Mouse (Mus musculus): ENCODE data around the gene Gtf3c4.

Gtf3c4 gene

GRCm38 (mm10) chr2:28840222-28840951 lies at the start of gene Gtf3c4, which contains the start of gene Ddx31:
Gtf3c4 (minus strand) TSS chr2:28840360.
Ddx31 (plus strand) TSS chr2:28840406.
- DNase-seq (ENCODE audit: low spot score): peak; percentile 93

DNA sequence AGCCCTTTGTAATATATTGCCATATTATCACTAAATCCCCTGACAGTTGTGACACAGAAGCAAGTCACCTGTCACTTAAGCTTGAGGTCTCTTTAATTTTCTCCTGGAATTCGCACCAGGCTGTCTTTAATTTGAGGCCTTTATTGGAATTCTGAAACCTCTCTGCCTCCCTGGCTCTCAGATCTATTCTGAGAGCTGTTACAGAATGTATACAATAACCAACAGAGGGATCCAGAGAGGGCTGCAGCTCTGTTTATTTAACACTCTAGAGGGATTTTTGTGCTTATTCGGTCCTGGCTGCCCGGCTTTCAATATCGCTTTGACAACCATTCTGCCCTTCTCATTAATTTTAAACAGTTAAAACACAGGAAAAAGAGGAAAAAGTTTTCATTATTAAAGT lies 44.8 kb upstream of the Gtf3c4 start:
- no peak for DNase-seq (ENCODE audit: low spot score)

DNA sequence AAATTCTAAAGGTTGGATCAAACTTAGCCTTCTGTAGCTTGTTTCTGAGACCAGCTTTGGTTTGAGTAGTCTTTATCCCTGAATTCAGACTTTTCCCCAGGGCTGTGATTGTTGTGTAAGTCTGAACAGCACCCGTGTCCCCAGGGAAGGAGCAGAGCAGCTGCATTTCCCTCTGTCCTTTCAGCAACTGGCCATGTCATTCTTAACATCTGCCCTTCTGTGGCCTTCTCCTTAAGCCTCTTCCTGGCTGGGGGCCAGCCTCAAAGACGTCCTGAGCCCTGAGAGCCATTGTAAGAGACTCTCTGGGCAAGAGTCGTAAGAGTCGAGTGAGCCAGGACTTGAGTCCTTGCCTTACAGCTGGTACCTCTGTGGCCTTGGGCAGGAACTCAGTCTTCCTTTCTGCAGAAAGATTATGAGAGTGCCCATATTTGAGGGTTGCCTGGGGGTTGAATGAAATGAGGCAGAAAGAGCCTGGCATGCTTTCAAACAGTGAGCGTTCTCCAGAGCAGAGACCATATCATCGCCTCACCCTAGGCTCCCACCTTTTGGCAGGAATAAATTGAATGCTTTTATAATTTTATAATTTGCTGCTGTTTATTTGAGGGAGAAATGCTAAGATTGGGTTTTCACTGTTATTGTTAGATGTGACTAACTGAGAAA lies 42.8 kb upstream of the Gtf3c4 start:
- DNase-seq (ENCODE audit: low spot score): peak; percentile 62

GRCm38 (mm10) chr2:28882047-28882446 lies 41.9 kb upstream of the Gtf3c4 start:
- no peak for DNase-seq (ENCODE audit: low spot score)

- peak; percentile 50 for DNase-seq (ENCODE audit: low spot score)
These were observed 41.1 kb upstream of the Gtf3c4 start for GRCm38 (mm10) chr2:28881275-28881674.

GRCm38 (mm10) chr2:28875554-28875953 lies 35.4 kb upstream of the Gtf3c4 start:
- DNase-seq (ENCODE audit: low spot score): no peak

DNA sequence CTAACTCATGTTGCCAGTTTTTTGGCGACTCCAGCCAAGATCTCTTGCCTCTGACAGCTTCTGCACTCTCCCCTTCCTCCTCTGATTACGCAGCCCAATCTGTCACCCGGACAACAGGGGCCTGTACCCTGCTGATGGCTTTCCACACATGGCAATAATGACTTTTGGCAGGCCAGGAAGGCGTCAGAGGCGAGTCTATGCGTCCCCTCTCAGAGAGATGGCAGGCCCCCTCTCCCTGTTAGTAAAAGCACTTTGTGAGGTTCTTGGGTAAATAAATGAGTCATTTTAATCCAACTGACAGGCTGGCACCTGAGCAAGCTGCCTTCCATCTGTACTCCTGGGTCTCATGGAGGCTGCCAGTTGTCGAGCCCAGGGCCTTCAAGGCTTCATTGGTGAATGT lies 27.3 kb upstream of the Gtf3c4 start:
- no peak for DNase-seq (ENCODE audit: low spot score)

DNA sequence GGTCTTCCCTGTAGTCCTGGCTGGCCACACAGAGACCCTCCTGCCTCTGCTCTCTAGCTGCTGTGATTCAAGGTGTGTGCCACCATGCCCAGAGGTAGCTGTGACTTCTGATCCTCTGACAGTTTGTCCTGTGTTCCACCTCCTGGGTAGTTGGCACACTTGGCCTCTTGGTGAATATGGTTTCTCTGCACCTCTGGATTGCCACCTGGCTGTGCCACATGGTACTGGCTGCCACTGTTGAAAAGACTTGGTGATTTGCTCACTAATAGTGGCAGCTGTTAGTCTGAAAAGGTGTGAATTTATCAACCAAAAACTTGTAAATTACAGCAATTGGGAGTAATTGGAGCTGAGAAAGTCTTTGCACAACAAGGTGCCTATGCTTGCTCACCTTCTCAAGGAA lies 23.7 kb upstream of the Gtf3c4 start:
- DNase-seq (ENCODE audit: low spot score): no peak

DNA sequence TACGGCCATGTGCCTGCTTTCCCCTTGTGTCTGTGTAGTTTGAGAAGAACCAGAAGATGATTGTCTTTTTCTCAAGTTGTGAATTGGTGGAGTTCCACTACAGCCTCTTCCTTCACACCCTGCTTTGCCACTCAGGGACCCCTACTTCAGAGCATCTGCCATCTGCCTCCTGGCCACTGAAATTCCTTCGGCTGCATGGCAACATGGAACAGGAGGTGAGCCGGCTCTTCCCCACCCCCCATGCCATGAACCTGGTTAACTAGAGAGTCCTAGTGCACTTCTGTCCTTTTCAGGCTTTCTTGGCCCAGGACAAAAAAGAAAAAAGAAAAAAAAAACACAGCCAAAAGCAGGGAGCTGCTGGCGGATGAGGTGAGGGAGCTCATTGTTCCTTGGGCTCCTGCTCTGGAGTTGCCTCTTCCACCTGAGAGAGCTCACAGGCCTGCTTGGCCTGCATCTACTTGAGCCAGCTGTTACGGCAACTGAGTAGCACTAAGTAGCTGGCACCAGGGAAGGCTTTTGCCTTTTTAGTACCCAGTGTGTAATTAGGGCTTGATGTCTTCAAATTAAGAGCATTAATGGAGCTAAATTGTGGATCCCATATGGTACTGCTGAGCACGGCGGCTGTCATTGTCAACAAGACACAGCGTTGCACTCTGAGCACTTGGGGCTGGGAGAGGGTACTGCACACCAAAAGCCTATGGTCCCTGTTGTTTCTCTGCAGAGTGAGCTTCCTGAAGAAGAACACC lies 20.7 kb upstream of the Gtf3c4 start:
- no peak for DNase-seq (ENCODE audit: low spot score)

DNA sequence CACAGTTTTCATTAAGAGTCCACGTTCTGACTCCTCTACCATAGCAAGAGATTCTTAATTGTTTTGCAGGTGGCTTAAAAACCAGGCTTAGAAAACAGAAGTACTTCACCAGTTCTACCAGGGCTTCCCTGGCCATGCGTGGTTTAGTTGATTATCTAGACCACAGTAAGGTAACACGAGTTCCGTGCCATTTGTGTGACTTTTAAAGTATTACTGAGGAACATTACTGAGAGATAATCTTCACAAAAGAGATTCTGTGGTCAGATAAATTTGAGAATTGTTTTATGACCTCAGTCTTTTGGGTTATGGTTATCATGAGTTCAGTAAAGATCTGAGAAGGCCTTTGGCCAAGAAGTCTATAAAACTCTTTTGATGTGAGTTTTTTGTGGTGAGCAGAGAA lies 19.1 kb upstream of the Gtf3c4 start:
- DNase-seq (ENCODE audit: low spot score): no peak

DNA sequence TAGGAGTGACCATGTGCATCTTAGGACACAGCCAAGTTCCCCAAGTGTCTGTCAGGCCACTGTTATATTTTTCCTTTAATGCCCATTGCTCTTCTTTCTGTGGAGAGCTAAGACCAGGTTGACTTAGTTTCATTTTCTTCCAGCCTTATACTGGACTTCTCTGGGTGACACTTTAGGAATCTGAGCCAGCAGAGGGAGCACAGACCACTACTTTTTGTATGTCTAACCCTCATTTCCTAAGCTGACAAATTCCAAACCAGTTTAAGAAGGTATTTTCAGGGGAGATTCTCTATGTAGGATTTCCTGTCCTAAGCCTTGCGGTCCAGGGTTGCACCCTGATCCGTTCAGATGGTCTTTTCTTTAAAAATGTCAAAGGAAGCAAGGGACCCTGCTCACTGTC lies 15.6 kb upstream of the Gtf3c4 start:
- DNase-seq (ENCODE audit: low spot score): no peak

GRCm38 (mm10) chr2:28852594-28852993 lies 12.4 kb upstream of the Gtf3c4 start:
- DNase-seq (ENCODE audit: low spot score): no peak

- DNase-seq (ENCODE audit: low spot score): no peak
These were observed 8.7 kb upstream of the Gtf3c4 start for GRCm38 (mm10) chr2:28848879-28849278.

GRCm38 (mm10) chr2:28842042-28842441 lies 1.9 kb upstream of the Gtf3c4 start:
- no peak for DNase-seq (ENCODE audit: low spot score)

GRCm38 (mm10) chr2:28839501-28840221 lies 499 bp downstream of the Gtf3c4 start:
- peak; percentile 32 for DNase-seq (ENCODE audit: low spot score)

GRCm38 (mm10) chr2:28836181-28836940 lies 3.8 kb downstream of the Gtf3c4 start:
- DNase-seq (ENCODE audit: low spot score): no peak

DNA sequence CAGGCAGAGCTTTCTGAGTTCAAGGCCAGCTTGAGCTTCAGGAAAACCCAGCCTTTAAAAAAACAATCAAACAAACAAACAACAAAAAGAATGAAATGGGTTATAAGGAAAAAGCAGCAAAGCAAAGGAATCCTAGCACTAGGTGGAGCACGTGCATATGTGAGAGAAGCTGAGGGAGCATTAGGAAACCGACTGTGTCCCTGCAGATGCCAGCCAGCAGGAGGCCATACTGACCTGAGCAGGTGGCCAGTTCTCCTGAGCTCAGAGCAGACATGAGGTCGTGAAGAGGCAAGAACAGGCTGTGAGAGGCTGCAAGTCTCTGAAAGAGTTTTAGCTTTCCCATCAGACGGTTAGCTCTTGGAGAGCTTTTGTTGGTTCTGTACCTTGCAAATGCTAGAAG lies 10.9 kb downstream of the Gtf3c4 start:
- no peak for DNase-seq (ENCODE audit: low spot score)

GRCm38 (mm10) chr2:28818866-28819265 lies 21.3 kb downstream of the Gtf3c4 start:
- DNase-seq (ENCODE audit: low spot score): no peak

- no peak for DNase-seq (ENCODE audit: low spot score)
These were observed 29.7 kb downstream of the Gtf3c4 start for GRCm38 (mm10) chr2:28810260-28811013.

DNA sequence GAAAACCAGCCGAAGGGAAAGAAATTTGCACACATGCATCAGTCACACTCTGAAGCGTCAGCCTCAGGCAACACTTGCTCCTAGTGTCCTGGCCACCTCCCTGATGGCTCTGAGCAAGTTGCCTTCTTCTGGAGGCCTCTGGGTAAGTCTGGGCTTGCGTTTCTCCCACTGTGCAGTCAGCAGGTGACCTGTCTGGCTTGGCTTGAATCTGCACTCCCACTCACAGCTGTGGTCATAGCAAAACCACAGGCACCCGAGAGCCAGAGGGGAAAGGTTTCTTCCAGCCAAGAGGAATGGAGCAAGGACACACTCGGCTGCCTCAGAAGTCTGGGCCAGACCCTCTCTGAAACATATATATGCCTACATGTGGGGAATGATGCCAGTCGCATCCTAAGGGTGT lies 31.3 kb downstream of the Gtf3c4 start:
- DNase-seq (ENCODE audit: low spot score): no peak

DNA sequence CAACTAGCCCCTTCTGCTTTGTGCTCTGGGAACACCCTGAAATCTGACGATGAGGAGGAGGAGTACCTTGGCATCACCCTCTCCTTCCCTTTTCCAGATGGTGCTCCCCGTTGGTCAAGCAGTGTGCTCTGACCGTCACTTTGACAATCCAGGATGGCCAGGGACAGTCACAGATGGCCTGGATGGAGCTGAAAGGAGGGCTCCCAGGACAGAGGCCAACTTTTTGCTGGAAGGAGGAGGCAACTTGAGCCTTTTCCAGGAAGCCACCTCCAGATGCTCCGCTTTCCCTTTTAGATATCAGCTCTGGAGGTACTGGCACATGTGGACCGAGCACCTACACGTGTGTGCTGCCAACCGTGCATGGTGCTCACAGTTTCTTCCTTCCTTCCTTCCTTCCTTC lies 36.8 kb downstream of the Gtf3c4 start:
- no peak for DNase-seq (ENCODE audit: low spot score)
